Mouse (Mus musculus): ENCODE results near the gene Dolpp1. TPM values are rescaled to one million over a fixed set of nuclear protein-coding genes. Genes with fewer than 3 reads are reported as not detected.
"Not testable (repeated sequence)": the region's sequence is repeated elsewhere in the genome, so short reads cannot be mapped to it uniquely, and the experiment has no call there.

The Dolpp1 gene
- polyA plus RNA-seq, 1 experiment from 2014 or later: 34.6 TPM

DNA sequence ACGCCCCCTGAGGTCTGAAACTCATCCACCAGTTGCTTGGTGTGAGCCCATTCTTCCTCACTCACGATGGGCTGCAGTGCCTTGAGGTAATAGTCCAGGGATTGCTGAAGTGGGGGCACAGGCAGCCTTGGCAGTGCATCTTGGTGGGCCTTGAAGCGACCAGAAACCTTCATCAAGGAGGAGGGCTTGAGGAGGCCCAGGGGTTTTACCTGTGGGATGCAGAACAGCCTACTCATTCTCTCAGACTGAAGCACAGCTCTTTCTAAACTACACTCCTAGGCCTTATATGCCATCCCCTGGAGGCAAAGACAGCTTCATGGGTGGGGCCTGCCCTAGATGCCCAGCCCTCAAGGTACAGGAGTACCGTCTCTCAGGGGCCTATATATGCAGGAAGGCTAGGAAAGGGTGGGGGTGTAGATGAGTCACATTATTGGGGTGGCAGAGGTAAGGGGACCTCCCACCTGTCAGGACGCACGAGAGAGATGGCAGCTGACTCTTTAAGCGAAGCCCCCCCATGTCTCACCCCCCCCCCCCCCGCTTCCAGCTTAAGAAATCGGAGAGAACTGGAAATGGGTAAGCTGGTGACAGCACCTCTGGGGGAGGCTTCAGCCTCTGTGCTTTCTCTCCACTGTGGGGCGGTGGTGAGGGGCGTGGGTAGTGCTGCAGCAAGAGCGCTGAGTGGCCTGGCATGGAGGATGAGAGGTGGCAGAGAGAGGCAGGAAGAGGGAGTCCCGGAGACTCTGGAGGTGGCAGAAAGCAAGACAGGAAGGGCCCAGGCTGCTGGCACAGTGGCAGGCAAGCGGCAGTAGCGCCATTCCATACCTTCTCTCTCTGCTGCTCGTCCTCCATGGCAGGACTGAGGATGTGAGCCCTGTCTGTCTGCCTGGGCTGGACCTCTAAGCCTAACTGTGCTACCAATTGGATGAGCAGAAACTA, 21.3 kb downstream of the Dolpp1 start:
- Histone ChIP-seq H3K27ac (replicated peaks) (0 out of 2 replicates have a peak overlapping the region, but pooled peaks have one; percentile 4), H3K4me3 (replicated peaks) (0 out of 2 replicates have a peak overlapping the region, but pooled peaks have one; percentile 2), H3K4me2 (replicated peaks) (no peak overlapping the region), H3K36me3 (peaks cover 10% of the 10 kb centered on the region), H3K27me3 (no peaks in the 10 kb centered on the region), H3K9ac (no peak overlapping the region), H3K9me3 (replicated peaks) (no peaks in the 10 kb centered on the region), H3K4me1 (peaks cover 29% of the 10 kb centered on the region)
- 72% methylated on average over 16 of the region's 16 CpGs for WGBS
- no peak for ATAC-seq (ENCODE audit: insufficient number of reproducible peaks, low FRiP score, low TSS enrichment, low read depth)

- Histone ChIP-seq H3K36me3 (peaks cover 8% of the 10 kb centered on the region; the same call in 1 of the 2 replicates), H3K27ac (replicated peaks) (0 out of 2 replicates have a peak overlapping the region, but pooled peaks have one; percentile 4), H3K4me3 (replicated peaks) (0 out of 2 replicates have a peak overlapping the region, but pooled peaks have one; percentile 2), H3K9me3 (replicated peaks) (no peaks in the 10 kb centered on the region), H3K27me3 (no peaks in the 10 kb centered on the region), H3K4me2 (replicated peaks) (peak overlapping the region; percentile 82; the same call in 1 of the 2 replicates), H3K9ac (no peak overlapping the region), H3K4me1 (peaks cover 37% of the 10 kb centered on the region)
- ATAC-seq (ENCODE audit: insufficient number of reproducible peaks, low FRiP score, low TSS enrichment, low read depth): no peak
- 78% methylated on average over 4 of the region's 4 CpGs for WGBS
Measured at GRCm38 (mm10) chr2:30414101-30414500, 22.0 kb downstream of the Dolpp1 start.

DNA sequence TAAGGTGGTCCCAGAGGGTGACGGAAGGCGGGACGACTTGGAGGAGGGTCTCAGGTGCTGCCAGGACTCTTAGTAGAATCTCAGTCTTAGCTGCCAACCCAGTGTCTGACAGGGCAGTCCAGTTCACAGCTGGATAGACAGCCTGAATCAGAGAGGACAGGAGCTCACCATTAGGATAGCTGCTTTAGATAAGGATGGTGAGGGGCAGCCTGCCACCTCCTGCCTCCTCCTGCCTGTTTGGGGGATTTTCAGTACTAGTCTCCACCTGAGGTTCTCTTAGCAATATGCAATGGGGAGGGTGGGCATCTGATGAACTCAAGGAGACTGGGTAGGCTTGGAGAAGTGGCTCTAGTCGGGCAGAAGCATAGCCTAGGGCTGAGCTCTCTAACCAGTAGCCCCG, 22.6 kb downstream of the Dolpp1 start:
- no peaks in the 10 kb centered on the region for H3K9me3 ChIP-seq (replicated peaks)
- H3K4me2 ChIP-seq (replicated peaks): peak overlapping the region; percentile 82
- peaks cover 41% of the 10 kb centered on the region for H3K4me1 ChIP-seq
- 47% methylated on average over 5 of the region's 5 CpGs for WGBS
- H3K27ac ChIP-seq (replicated peaks): no peak overlapping the region
- ATAC-seq (ENCODE audit: insufficient number of reproducible peaks, low FRiP score, low TSS enrichment, low read depth): no peak
- peak overlapping the region; percentile 89 for H3K4me3 ChIP-seq (replicated peaks)
- H3K27me3 ChIP-seq: no peaks in the 10 kb centered on the region
- H3K9ac ChIP-seq: no peak overlapping the region
- peaks cover 5% of the 10 kb centered on the region; the same call in 1 of the 2 replicates for H3K36me3 ChIP-seq

DNA sequence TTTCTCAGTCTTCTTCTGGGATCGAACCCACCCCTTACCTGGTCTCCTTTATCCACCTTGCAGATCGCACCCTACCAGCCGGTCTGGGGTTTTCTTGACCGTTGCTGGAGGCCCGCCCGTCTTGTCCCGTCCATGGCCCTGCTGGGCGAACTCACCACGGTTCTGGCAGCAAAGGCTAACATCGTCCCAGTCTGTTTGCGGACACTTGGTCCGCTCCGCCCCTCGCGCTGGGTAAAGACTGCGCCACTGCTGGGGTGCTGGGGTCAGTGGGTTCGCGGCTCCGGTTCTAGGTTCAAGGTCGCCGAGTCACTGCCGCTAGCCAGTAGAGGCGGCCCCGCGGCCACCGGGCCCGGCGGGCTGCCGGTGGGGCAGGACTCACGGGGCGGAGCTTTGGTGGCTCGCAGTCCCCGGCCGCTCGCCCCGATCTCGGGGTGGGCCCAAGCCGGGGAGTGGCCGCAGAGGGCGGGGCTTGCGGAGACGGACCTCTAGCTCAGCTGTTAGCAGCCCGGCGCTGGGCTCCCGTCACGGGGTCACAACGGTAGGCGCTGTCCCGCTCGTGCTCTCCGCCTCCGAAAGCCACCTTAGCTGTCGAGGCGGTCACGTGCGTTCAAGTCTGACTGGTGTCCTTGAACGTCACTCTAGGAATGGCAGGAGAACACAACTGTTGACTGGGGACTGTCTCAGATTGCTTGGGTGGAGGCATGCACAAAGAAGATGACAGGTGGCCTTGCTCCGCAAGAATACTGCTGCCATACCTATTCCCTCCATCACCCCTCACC, 23.3 kb downstream of the Dolpp1 start, which contains the start of gene Crat:
Gene Crat (minus strand): TSS at position 657 of the 779 bp plus-strand sequence.
- H3K27me3 ChIP-seq: no peaks in the 10 kb centered on the region
- peak within 1 kb of the TSS; percentile 98 for H3K27ac ChIP-seq (replicated peaks)
- peaks cover 5% of the 10 kb centered on the region; the same call in 1 of the 2 replicates for H3K36me3 ChIP-seq
- ATAC-seq (ENCODE audit: insufficient number of reproducible peaks, low FRiP score, low TSS enrichment, low read depth): peak; percentile 90
- peak within 1 kb of the TSS; percentile 89 for H3K4me3 ChIP-seq (replicated peaks)
- no peaks in the 10 kb centered on the region for H3K9me3 ChIP-seq (replicated peaks)
- WGBS: under 1% methylated on average over 58 of the region's 58 CpGs
- peaks cover 41% of the 10 kb centered on the region for H3K4me1 ChIP-seq
- H3K9ac ChIP-seq: peak within 1 kb of the TSS; percentile 88
- peak within 1 kb of the TSS; percentile 82 for H3K4me2 ChIP-seq (replicated peaks)

- H3K36me3 ChIP-seq: peaks cover 2% of the 10 kb centered on the region; the same call in 1 of the 2 replicates
- no peaks in the 10 kb centered on the region for H3K9me3 ChIP-seq (replicated peaks)
- H3K4me1 ChIP-seq: peaks cover 41% of the 10 kb centered on the region
- H3K27me3 ChIP-seq: no peaks in the 10 kb centered on the region
- peak; percentile 92 for ATAC-seq (ENCODE audit: insufficient number of reproducible peaks, low FRiP score, low TSS enrichment, low read depth)
- H3K4me2 ChIP-seq (replicated peaks): peak within 1 kb of the TSS; percentile 82
- peak within 1 kb of the TSS; percentile 89 for H3K4me3 ChIP-seq (replicated peaks)
- peak within 1 kb of the TSS; percentile 98 for H3K27ac ChIP-seq (replicated peaks)
- WGBS: under 1% methylated on average over 64 of the region's 67 CpGs
- peak within 1 kb of the TSS; percentile 88 for H3K9ac ChIP-seq
Measured at GRCm38 (mm10) chr2:30415936-30416648, 24.0 kb downstream of the Dolpp1 start, which contains the start of gene Ptpa. Ptpa (plus strand) TSS chr2:30416039.

- Histone ChIP-seq H3K4me2 (replicated peaks) (peak overlapping the region; percentile 82), H3K36me3 (no peaks in the 10 kb centered on the region; the same call in 1 of the 2 replicates), H3K9me3 (replicated peaks) (no peaks in the 10 kb centered on the region), H3K9ac (peak overlapping the region; percentile 88), H3K4me1 (peaks cover 45% of the 10 kb centered on the region), H3K4me3 (replicated peaks) (peak overlapping the region; percentile 89), H3K27me3 (no peaks in the 10 kb centered on the region), H3K27ac (replicated peaks) (peak overlapping the region; percentile 98)
- 0% methylated on average over 7 of the region's 7 CpGs for WGBS
- no peak for ATAC-seq (ENCODE audit: insufficient number of reproducible peaks, low FRiP score, low TSS enrichment, low read depth)
Measured at GRCm38 (mm10) chr2:30416649-30416965, 24.6 kb downstream of the Dolpp1 start.

- not testable (repeated sequence) for ATAC-seq (ENCODE audit: insufficient number of reproducible peaks, low FRiP score, low TSS enrichment, low read depth); H3K36me3 ChIP-seq; H3K27ac ChIP-seq (replicated peaks); H3K9me3 ChIP-seq (replicated peaks); H3K9ac ChIP-seq; H3K27me3 ChIP-seq
- Histone ChIP-seq H3K4me3 (replicated peaks) (peak overlapping the region; percentile 89), H3K4me1 (peaks cover 45% of the 10 kb centered on the region), H3K4me2 (replicated peaks) (peak overlapping the region; percentile 82)
- WGBS: 79% methylated on average over 6 of the region's 6 CpGs
Measured at GRCm38 (mm10) chr2:30417154-30417553, 25.1 kb downstream of the Dolpp1 start.

DNA sequence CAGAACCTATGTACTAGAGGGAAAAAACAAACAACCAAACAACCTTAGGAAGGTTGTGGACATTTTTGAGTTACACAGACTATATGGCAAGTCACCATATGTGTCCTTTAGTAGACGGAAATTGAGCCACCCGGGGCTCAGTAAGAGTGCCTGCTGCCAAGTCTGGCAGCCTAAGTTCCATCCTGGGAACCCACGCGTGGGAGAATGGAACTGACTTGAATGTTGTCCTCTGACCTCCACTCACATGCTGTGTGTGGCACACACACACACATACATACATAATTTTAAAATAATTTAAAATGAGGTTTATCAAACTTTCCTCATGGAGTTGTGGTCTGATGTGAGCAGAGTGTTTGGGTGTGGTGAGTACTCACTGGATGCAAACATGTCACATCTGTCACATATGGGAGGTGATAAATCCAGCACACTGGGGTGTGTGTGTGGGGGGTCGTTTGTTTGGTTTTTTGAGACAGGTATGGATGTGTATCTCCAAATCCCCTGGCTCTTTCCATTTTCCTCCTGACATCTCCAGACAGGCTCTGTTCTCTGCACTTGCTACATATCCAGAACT, 25.6 kb downstream of the Dolpp1 start:
- H3K4me3 ChIP-seq (replicated peaks): no peak overlapping the region
- H3K4me2 ChIP-seq (replicated peaks): peak overlapping the region; percentile 13; the same call in 1 of the 2 replicates
- no peak overlapping the region for H3K9ac ChIP-seq
- WGBS: 52% methylated on average over 5 of the region's 5 CpGs
- H3K36me3 ChIP-seq: no peaks in the 10 kb centered on the region
- H3K4me1 ChIP-seq: peaks cover 45% of the 10 kb centered on the region
- H3K27me3 ChIP-seq: no peaks in the 10 kb centered on the region
- no peak for ATAC-seq (ENCODE audit: insufficient number of reproducible peaks, low FRiP score, low TSS enrichment, low read depth)
- no peaks in the 10 kb centered on the region for H3K9me3 ChIP-seq (replicated peaks)
- peak overlapping the region; percentile 18; the same call in 1 of the 2 replicates for H3K27ac ChIP-seq (replicated peaks)

DNA sequence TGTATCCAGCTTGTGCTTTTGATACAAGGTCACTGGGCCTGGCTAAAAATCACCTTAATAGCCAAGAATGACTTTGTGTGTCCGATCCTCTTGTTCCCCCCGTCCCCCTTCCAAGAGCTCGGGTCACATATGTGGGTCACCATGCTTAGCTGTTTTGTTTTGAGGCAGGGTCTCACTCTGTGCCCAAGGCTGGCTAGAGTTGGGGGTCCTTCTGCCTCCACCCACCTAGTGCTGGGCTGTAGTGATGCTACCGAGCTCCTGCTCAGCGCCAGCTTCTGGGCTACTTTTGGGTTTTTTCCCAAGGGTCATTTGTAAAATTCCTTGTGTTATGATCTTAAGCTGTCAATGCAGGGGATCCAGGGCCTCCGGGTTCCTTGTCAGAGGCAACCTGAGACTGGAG, 26.2 kb downstream of the Dolpp1 start:
- Histone ChIP-seq H3K9me3 (replicated peaks) (no peaks in the 10 kb centered on the region), H3K4me1 (peaks cover 45% of the 10 kb centered on the region), H3K27me3 (no peaks in the 10 kb centered on the region), H3K36me3 (no peaks in the 10 kb centered on the region), H3K27ac (replicated peaks) (0 out of 2 replicates have a peak overlapping the region, but pooled peaks have one; percentile 18), H3K4me3 (replicated peaks) (no peak overlapping the region), H3K9ac (no peak overlapping the region), H3K4me2 (replicated peaks) (peak overlapping the region; percentile 13; the same call in 1 of the 2 replicates)
- ATAC-seq (ENCODE audit: insufficient number of reproducible peaks, low FRiP score, low TSS enrichment, low read depth): no peak
- 56% methylated on average over 6 of the region's 6 CpGs for WGBS

GRCm38 (mm10) chr2:30419112-30419511, 27.1 kb downstream of the Dolpp1 start:
- no peaks in the 10 kb centered on the region for H3K9me3 ChIP-seq (replicated peaks)
- H3K27me3 ChIP-seq: no peaks in the 10 kb centered on the region
- H3K27ac ChIP-seq (replicated peaks): peak overlapping the region; percentile 61
- no peak overlapping the region for H3K9ac ChIP-seq
- no peak overlapping the region for H3K4me3 ChIP-seq (replicated peaks)
- H3K36me3 ChIP-seq: no peaks in the 10 kb centered on the region
- H3K4me2 ChIP-seq (replicated peaks): peak overlapping the region; percentile 13; the same call in 1 of the 2 replicates
- 14% methylated on average over 10 of the region's 10 CpGs for WGBS
- no peak for ATAC-seq (ENCODE audit: insufficient number of reproducible peaks, low FRiP score, low TSS enrichment, low read depth)
- H3K4me1 ChIP-seq: peaks cover 38% of the 10 kb centered on the region

Measured in embryonic facial prominence, embryonic 15.5 days (tissue).